Comparison of ENCODE assay signal across 15 mouse cellular contexts in the genomic region with DNA sequence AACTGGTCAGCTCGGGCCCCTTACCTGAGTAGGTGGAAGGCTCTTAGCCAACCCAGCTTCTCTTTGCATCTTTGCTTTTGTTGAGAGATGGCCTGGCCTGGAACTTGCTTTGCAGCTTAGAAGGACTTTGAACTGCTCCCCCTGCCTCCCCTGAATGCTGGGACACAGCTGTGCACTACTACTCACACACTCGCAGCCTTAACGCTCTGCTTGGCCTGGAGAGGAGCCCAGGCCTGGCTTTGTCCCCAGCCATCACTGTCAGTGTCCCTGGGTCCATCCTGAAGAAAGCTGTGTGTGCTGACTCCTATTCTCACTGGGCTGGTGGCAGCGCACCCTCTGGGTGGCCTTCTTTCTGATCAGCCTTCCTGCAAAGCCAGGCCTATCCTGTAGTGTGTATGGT. TPM values are rescaled to one million over a fixed set of nuclear protein-coding genes. Genes with fewer than 3 reads are reported as not detected.
DNase-seq lines count a peak whose midpoint lies in the region; ATAC-seq and TF ChIP-seq lines count a peak whose summit lies in the region.
"Had no signal": no experiment of that assay in that cellular context is flagged by ENCODE, and none has a peak within 500 bp of the region (broad histone marks: within the 10 kb centered on the region; RNA-seq: fewer than 3 reads in every experiment).

No protein-coding gene starts in this region.

- peak; percentile 36; the same call in 1 of the 2 replicates for ATAC-seq in lung, embryonic 14.5 days (ENCODE audit: insufficient read depth)
- ATAC-seq: activated CD4-positive, CD25-positive, alpha-beta regulatory T cell, adult 4 months; forebrain, embryonic 14.5 days had no signal

- DNase-seq in heart, postnatal 4 days, result peak; percentile 54
- no peak for DNase-seq in heart, adult 8-10 months (ENCODE audit: low spot score)
- peak; percentile 73 for DNase-seq in lung, embryonic 14.5 days
- DNase-seq in lung, postnatal 36 days, result no peak
- DNase-seq in kidney, postnatal 14 days, result peak; percentile 71
- peak; percentile 44 for DNase-seq in lung, postnatal 14 days
- DNase-seq in adrenal gland, postnatal 25 days, result no peak
- no peak for DNase-seq in cerebellum, postnatal 14 days
- DNase-seq: cerebellum, adult 11 months; layer of hippocampus, postnatal 36 days; thymus, postnatal 4 days had no signal

- no peak for TF ChIP-seq CTCF in lung, embryonic 14.5 days (IDR thresholded peaks at IDR 0.05; ENCODE audit: low read depth)

- no peaks in the 10 kb centered on the region for H3K27me3 ChIP-seq in lung, embryonic 14.5 days (ENCODE audit: insufficient read depth, low read length)
- H3K27me3 ChIP-seq: CH12.LX; neural tube, embryonic 13.5 days had no signal

- H3K4me3 ChIP-seq in lung, embryonic 14.5 days (ENCODE audit: low read depth, low read length), result no peak overlapping the region
- H3K4me3 ChIP-seq: neural tube, embryonic 13.5 days had no signal

- no peak overlapping the region for H3K9ac ChIP-seq in lung, embryonic 14.5 days
- H3K9ac ChIP-seq: neural tube, embryonic 13.5 days had no signal

- H3K9me3 ChIP-seq in lung, embryonic 14.5 days (ENCODE audit: low read depth, low read length), result no peaks in the 10 kb centered on the region
- H3K9me3 ChIP-seq: neural tube, embryonic 13.5 days had no signal

- 62% methylated on average over 4 of the region's 4 CpGs for WGBS in lung, embryonic 14.5 days

- H3K27ac ChIP-seq in lung, embryonic 14.5 days (ENCODE audit: low read depth), result 0 out of 2 replicates have a peak overlapping the region, but pooled peaks have one; percentile 32
- H3K27ac ChIP-seq: neural tube, embryonic 13.5 days had no signal

- H3K4me2 ChIP-seq in lung, embryonic 14.5 days, result no peak overlapping the region
- H3K4me2 ChIP-seq: neural tube, embryonic 13.5 days had no signal

- H3K36me3 ChIP-seq in lung, embryonic 14.5 days (ENCODE audit: insufficient read depth), result no peaks in the 10 kb centered on the region
- H3K36me3 ChIP-seq: neural tube, embryonic 13.5 days had no signal

- peaks cover 20% of the 10 kb centered on the region for H3K4me1 ChIP-seq in lung, embryonic 14.5 days (ENCODE audit: insufficient read depth)

RNA-seq across cellular contexts. Expression of a gene that starts 11.0 kb away (rescaled TPM):
- 10 to 100 TPM; 28.5 to 29.3 TPM for total RNA-seq in heart, postnatal 4 days (2021)
- total RNA-seq in heart, adult 8-10 months (2022), result 10 to 100 TPM; 22.9 to 24.7 (median 23.4) TPM
- polyA plus RNA-seq in lung, embryonic 14.5 days (2014; fragmentation: Nextera tagmentation; extraction: Ambion mirVana), result 68.4 and 68.5 TPM in 2 replicates
- 24.4 and 34.9 TPM in 2 replicates for total RNA-seq in adrenal gland, postnatal 25 days (2021)

RNA-seq across cellular contexts. Expression of a gene that starts 11.6 kb away (rescaled TPM):
- 10 to 100 TPM; 54.2 to 59.2 TPM for total RNA-seq in heart, postnatal 4 days (2021)
- total RNA-seq in heart, adult 8-10 months (2022), result 10 to 100 TPM; 52.9 to 62.0 (median 57.6) TPM
- 18.7 and 19.4 TPM in 2 replicates for polyA plus RNA-seq in lung, embryonic 14.5 days (2014; fragmentation: Nextera tagmentation; extraction: Ambion mirVana)
- total RNA-seq in adrenal gland, postnatal 25 days (2021), result 34.0 and 35.0 TPM in 2 replicates

Comparison
In these comparisons a context has a peak if more than half of its experiments do, and no peak if none do; other contexts are left out.
1. DNase-seq: peak in heart, postnatal 4 days (single experiment), lung, embryonic 14.5 days (single experiment), kidney, postnatal 14 days (single experiment) and lung, postnatal 14 days (single experiment); none in heart, adult 8-10 months (single experiment), lung, postnatal 36 days (single experiment), adrenal gland, postnatal 25 days (single experiment) and cerebellum, postnatal 14 days (0 of 2).